Mouse (Mus musculus) liver, adult 2 months (tissue): ENCODE results near the gene Prdx5.

Experiments used
- CTCF ChIP-seq: fragments of 200-500 bp; IDR thresholded peaks from 2 replicates; pipeline ENCODE4 v1.5.1; 2011; ENCODE audit warnings: low read depth, low read length, control low read depth
- POLR2A ChIP-seq: fragments of 200-500 bp; IDR thresholded peaks from 2 replicates; pipeline ENCODE4 v1.6.1; 2011; ENCODE audit warnings: low read length, control low read depth; ENCODE audit not compliant: insufficient read depth; ENCODE audit errors: extremely low read depth

DNA sequence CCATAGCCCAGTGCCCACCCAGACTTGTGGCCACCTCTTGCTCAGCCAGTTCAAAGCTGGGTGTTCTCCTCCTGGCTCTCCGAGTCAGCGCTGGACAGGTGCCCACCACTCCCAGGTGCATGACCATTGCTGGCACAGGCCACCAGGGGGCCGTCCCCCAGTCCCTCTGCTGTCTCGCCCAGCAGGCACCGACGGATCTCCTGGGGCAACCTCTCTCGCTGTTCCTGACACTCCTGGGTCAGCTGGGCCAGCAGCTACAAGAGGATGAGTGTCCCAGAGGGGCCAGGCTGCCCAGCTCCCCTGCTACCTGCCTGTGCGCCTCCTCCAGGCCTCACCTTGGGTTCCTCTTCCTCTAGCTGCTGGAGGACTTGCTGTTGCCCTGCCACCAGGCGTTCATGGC lies 44.1 kb upstream of the Prdx5 start:
- TF ChIP-seq CTCF (peak; percentile 65), POLR2A (no peak)
